Mouse (Mus musculus) layer of hippocampus, adult 11-12 months (tissue): ENCODE data around the gene Gbp5.

Experiments used
- DNase-seq: peaks from one replicate; pipeline ENCODE4 v3.0.0; 2022; ENCODE audit warnings: low spot score

The Gbp5 gene

DNA sequence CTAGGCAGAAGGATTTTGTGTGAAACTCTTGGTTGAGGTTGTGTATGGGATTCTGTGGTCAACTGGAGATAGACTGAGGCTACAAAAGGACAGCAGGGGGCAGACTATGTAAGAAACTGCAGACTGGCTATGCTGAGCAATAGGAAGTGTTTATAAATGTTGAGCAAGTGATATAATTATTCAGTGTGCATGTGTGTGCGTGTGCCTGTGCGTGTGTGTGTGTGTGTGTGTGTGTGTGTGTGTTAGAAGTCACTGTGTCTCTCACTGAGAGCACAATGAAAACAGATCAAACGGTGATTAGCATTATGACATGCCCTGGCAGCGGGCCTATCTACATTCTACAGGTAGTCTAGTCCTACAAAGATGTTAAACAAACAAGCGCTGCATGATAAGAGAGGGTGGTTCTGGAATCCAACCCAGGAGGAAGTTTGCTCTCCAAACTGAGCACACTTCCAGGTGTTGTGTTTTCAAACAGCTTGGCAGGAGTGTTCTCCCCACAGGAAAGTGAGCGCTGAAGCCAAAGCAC, at the start of gene Gbp5:
Gene Gbp5, plus strand, starts transcription at position 443 of the 526 bp plus-strand sequence.
- DNase-seq = peak; percentile 48

DNA sequence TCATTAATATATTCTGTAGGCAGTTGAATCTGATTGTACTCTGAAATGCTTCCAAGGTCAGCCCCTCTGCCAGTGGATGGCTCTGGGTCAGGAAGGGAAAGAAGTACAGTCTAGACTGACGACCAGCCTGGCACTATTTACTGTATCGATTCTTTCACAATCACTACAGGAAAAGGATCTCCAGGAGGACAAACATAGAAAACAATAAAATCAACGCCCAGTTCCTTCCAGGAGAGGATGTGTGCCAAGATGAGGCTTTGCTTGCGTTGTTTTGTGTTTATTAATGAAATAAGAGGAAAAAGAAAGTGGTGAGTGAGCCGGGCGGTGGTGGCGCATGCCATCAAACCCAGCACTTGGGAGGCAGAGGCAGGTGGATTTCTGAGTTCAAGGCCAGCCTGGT, 39.6 kb upstream of the Gbp5 start:
- DNase-seq = no peak

DNA sequence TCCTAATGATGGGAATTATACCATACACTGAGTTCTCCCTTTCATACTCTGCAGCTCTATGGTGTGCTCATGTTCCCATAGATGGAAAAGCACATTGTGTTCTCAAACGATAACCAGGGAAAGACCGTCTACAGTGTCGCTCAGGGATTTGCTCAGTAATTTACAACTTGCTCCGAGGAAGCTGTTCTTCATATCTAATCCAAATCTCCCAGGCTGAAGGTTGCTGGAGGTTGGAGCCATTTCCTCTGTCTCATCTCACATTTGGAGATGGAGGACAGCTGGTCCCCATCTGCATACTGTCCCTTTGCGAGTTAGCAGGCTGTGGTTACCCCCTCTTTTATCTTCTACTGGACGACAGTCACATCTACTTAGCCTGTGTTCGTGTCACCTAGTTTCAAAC, 34.5 kb upstream of the Gbp5 start:
- DNase-seq = no peak

DNA sequence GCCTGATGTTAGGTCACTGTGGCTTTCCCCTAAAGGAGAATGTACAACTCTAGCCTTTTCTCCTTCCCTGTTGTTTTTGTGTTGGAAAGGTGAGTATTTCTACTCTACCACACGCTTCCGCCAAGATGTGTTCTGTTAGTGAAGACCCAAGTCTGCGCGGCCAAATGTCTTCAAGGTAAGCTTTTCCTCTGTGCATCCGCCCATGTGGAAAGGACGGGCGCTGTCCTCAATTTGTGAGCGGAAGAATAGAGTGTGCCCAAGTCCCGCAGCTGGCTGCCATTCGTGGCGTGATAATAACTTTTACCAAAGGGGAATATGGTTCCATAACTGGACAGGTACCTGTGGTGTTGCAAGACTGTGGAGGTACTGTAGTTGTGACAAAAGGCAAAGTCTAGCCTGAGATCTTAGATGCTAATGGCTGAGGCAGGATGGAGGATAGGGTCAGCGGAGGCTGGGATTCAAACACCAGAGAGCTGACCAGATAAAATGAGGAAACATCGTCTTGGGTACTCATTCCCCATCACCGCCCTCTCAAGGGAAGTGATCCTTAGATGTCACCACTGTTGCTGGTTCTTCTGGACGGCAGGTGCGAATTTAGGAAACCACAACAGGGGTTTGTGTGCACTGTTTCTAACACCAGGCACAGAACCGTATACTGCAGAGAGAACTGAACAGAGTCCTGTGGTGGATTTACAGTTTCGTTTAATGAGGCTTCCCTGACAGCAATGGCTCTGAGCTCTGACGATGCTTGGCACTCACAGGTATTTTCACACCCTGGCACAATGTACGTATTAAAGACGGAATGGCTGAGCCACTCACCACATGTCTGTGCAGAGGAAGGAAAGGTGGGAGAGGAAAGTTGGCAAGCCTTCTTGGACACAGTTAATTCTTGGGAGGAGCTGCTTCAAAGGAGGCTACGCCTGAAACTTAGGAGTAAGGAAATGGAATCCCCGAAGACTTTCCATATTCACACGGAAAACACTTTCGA, 30.7 kb upstream of the Gbp5 start:
- no peak for DNase-seq

DNA sequence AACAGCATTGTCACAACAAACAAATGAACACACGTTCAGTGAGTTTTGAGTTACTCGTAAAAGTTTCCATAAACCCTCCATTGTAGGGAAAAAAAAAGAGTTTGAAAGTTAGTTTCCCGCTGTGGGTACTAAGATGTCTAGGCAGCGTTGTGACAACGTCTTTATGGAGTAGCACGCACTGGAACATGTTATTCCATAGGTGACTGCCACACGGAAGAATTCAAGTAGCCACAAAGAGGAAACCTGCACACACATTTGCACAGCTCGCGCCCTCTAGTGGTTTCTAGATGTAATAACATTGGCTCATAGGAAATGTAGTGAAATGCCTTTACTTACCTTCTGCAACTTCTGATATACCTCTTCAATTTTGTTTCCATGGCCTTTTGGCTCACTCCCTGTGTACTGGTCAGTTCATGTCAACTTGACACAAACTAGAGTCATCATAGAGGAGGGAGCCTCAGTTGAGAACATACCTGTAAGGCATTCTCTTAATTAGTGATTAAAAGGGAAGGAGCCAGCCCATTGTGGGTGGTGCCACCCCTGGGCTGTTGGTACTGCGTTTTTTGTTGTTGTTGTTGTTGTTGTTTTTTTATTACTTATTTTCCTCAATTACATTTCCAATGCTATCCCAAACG, 19.3 kb upstream of the Gbp5 start:
- no peak for DNase-seq

DNA sequence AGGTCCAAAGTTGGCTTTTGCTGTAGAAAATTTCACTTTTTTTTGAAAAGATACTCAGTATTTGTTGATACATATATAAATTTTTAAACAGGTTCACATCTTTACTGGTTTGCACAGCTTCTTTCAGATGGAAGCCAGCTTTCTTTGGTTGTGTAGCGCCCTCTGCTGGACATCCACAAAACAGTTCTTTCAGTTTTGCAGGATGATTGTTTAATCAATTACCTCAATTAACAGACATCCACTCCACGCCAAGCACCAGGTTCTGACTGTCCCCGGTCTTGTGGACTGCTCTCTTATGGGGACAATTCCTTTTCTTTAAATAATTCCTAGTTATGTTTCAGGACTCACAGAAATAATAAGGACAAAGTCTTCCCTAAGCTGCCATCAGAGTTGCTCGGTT, 17.9 kb upstream of the Gbp5 start:
- peak; percentile 57 for DNase-seq

DNA sequence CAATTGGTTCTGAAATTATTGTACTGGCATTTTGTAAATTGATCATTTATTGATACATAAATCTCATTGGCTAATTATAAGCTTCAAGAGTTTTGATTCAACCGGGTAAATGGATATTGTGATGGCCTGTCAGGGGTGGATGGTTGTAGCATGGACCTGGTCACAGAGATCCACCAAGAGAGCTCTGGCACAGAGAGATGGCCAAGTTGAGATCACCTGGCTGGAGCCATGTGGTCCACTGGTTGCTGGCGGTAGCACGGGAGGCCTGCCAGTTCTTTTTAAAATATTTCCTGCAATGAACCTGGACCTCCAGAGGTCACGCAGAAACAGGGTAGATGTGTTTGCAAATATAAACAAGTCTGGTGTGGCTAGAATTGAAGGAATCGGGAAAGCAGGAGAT, 15.9 kb upstream of the Gbp5 start:
- DNase-seq = no peak

DNA sequence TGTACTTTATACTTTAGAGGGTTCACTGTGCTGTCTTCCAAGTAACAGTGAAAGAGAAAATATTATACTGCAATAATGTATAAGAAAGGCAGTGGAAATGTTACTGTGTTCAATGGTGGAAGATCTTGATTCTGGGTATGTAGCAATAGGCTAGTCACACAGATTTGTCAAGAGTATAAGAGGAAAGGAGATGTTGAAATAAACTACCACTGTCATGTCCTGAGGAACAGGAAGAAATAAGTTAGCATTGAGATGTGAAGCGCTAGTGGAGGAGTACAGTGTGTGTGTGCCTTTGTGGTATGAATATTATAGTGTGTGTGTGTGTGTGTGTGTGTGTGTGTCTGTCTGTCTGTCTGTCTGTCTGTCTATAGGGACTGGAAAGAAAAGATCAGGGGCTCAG, 15.4 kb upstream of the Gbp5 start:
- no peak for DNase-seq

DNA sequence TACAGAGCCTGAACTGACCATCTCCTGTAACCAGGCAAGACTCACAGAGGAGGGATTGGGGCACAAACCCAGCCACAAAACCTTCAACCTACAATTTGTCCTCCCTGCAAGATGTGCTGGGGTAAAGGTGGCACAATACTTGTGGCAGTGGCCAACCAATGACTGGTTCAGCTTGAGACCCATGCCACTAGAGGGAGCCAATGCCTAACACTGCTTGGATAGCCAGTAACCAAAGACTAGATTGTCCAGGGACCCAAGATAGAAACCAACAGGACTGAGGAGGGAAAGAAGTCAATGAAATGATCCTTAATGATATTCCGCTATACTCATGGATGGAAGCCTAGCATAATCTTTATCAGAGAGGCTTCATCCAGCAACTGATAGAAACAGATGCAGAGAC, 3.3 kb upstream of the Gbp5 start:
- peak; percentile 76 for DNase-seq

DNA sequence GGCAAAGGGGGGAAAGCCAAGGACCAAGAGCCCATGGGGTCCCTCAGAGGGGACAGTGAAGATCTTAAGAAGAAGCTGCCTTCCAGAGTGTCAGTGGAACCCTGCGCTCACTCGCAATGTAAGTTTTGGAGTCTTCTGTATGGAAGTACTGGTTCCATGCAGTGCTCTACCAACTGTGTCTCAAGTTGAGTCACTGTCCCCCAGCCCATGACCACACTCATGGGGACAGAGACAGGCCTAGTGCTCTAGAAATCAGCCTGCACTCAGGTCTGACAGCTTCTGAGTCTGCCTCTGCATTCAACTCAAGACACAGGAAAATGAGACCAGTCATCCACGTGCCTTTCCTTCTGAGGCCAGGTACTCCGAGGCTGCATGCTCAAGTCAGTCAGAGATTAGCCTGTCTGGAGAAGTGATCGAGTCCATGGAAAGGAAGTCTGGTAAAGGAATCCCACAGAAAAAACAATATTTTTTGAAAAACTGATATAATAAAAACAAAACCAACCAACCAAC, 1.4 kb downstream of the Gbp5 start:
- DNase-seq = no peak

DNA sequence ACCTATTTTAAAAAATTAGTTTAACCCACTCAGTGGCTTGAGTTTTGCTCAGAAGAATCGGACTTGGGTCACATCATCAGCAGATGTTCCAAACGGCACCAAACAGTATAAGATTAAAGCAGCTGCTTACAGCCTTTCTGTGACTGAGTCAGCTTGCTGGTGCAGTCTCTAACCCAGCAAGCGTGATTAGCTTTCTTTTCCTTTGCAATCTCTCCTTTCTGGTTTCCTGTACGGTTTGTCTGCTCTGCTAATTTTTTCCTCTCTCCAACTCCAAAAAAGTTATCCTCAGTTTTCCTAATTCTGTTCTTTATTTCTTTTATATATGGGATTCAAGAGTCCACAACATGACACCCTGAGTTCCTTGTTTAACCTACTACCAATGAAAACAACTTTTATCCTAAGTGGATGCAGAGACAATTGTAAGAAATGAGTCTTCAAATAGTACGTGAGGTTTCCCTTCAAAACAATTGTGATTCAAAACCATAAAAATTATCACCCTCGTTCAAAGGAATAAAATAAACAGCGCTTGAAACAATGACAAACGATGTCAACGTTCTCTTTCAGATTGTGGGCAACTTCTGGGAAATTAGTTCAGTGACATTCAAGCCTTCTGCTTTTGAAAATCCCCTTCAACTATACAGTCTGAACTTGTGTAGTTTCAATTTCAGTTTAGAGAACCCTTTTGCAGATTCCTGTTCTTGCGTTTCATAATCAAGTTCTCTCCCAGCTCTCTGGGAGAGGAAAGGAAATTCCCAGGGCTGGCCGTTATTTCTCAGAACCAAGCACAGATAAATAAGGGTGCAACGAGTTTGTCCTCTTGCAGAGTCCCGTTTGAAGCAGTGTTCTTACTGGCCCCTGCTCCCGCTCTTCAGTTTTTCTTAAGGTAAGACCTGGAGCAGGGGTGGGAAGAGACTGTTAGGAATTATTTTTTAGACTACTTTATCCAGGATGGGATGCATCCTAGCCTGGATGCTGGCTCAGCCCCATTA, 2.6 kb downstream of the Gbp5 start:
- no peak for DNase-seq

DNA sequence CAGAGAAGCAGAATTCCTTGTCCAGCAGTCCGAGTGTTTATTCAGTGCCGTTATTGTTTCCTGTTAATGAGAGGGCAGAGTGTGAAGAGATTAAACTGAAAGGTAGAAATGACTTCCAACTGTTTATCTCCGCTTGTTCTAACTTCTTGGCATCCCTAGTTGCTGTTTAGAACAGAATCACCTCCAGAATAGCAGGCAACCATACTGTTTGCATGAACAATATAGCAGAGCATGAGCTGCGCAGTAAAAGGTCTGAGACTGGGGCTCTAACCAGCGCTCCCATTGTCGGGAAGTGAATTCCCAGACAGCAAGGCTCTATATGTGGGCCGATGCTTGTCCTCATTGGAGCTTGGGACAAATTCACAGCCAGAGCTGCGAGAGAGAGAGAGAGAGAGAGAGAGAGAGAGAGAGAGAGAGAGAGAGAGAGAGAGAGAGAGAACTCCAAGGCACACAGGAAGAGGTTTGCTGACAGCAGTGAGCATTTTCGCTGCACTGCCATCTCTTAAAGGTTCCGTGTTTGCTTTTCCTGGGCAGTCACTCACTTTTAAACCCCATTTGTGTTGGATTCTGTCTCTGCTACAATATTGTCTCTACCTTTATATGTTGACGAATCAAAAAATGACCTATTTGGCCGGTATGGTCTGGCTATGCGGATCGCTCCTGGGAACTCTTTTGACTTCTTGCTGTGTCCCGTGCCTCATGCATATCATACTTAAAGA, 3.5 kb downstream of the Gbp5 start:
- no peak for DNase-seq

DNA sequence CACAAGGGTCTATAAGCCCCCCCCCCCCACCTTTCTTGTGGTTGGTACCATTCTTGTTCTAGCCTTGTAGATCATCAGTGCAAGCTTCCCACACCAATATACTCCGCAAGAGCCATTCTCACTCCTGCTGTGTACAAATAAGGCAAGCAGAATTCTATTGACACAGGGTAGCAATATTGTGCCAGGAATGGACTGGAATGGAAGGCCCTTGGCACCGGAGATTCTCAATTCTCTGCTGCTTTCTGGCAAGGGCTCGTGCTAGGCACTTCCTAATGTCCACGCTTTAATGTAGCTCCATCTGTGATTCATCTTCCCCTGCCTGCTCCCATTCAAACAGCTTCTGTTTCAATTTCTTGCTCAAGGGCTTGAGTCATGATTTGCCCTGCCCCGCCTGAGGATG, 5.2 kb downstream of the Gbp5 start:
- no peak for DNase-seq

DNA sequence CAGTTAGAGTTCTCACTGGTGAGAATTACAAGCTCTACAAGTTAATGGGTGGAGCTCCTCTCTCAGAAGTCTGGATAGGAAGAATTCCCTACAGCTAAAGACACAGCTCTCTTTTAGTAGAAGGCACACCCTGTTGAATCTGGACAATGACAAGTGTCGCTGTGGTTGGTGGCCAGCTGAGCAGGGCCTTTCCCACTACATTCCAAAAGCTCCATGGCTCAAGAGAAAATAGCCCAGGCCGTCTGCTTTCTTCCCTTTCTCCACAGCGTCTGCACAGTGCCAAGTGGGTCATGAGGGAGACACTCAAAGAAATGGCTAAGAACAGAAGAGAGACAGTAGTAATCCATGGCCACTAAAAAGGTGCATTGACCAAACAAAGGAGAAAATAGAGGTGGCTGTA, 34.3 kb downstream of the Gbp5 start:
- no peak for DNase-seq

DNA sequence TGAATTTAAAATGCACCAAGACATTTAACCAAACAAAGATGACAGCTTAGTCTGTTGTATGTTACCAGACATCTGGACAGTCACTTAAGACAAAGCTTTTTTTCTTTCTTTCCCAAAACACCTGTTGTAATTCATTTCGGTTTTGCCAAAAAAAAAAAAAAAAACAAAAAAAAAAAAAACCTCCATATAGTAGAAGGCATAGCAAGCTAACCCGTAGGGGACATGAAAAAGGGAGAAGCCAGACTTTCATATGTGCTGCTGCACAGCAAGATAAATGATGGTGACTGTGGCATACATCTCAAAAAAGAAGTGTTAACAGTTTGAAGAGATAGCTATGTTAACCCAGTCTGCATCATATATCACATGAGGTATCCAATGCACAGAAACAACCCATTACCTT, 35.8 kb downstream of the Gbp5 start:
- DNase-seq = no peak

DNA sequence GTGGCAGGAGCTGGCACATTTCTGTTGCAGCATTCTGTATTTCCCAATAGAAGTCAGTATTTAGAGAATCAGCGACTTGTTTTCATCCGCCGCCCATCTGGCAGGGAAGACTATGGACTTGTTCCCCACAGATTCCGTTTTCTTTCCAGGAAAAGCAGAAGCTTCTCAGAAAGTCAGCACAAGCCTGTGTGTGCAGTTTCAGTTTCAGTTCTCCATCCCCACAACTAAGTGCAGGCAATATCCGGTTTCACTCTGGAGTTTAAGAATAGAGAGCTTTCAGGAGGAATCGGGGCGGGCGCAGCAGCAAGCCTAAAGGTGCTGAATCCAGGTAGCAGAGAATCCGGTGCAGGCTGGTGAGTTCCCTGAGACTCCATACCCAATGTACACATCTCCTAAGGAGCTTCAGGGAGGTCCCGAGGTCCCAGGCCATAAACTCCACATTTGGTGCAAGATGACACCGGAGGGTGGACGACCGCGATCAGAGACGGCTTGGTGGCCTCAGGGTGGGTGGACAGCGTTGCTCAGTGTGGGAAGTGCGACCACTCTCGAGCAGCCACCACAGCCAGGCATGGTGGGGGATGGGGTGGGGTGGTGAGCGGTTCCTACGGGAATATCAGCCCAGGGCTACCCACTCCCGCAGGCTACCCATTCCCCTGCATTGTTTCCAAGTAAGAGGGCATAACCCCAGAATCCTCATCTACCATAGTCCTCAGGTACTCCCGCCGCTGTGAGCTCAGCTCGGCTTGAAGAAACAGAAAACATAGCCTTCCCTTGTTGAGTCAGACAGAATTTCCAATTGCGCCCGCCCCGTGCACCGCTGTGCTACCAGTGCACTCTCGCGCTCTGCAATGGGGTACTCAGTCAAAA, 36.5 kb downstream of the Gbp5 start, which contains the start of gene Gbp7:
Gene Gbp7, plus strand, starts transcription at position 256 of the 867 bp plus-strand sequence.
- DNase-seq = peak; percentile 42

DNA sequence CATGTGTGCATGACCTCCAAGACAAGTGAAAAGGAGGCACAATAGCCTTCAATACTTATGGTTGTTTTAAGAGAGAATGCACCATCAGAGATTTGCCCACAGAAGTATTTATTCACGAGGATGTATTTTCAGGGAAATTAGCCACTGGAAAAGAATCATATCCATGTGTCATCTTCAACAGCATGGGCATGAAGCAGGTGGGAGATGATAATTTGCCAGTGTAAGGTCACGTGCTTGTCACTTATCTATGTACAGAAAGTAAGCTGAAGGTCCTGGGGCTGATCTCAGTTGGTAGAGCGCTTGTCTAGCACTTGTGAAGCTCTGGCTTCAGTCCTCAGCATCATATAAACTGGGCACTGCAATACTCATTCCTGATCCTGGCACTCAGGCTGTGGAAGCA, 37.8 kb downstream of the Gbp5 start:
- DNase-seq = no peak

DNA sequence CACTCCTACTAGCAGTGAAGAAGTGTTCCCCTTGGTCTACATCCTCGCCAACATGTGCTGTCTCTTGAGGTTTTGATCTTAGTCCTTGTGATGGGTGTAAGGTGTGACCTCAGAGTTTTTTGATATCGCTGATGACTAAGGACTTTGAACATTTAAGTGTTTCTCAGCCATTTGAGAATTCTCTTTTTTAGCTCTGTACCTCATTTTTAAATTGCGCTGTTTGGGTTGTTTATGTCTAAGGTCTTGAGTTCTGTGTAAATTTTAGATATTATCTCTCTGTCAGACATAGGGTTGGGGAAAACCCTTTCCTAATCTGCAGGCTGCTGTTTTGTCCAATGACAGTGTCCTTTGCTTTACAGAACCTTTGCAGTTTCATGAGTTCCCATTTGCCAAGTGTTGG, 39.4 kb downstream of the Gbp5 start:
- DNase-seq = no peak

DNA sequence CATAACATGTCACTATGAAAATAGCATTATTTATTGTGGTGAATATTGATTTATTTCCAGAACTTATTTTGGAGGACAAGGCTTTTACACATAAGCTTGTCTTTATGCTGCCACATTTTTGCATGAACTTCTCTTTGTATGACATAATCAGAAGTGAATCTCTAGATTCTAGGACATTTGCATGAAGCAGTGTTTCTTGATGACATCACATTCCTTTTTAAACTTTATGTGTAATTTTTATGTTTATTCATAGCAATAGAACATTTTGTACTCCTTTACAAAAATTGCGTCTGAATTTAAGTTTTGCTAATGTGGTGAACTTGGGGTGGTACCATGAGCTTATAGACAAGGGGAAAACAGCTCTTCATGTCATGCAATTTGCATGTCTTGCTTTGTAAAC, 41.9 kb downstream of the Gbp5 start:
- DNase-seq = no peak

DNA sequence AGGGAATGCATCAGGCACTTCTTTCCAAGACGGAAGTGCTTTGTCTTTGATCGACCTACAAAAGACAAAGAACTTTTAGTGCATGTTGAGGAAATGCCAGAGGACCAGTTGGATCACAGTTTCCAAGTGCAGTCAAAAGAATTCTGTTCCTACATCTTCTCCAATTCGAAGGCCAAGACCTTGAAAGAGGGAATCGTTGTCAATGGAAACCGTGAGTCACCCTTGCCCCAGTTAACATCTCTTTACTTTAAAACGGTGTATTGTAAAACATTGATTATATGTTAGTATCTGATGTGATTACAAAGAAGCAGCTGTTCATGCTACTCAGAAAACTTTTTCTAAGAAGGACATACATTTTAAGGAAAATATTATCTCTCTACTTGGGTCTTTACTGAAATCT, 47.6 kb downstream of the Gbp5 start:
- DNase-seq = no peak
